Mouse (Mus musculus) heart, adult 9 months (tissue): Measurements from ENCODE around the gene Aif1l.
A peak's percentile ranks its signal among the peaks of the same experiment; 100 is the strongest.
"Not testable (repeated sequence)": the region's sequence is repeated elsewhere in the genome, so short reads cannot be mapped to it uniquely, and the experiment has no call there.

Experiments used
- DNase-seq, 2 experiments: peaks; one replicate each; pipeline ENCODE4 v3.0.0; 2022; ENCODE audit warnings: low spot score in 2 of 2

Gene Aif1l

GRCm38 (mm10) chr2:31950058-31950871, at the start of gene Aif1l:
Aif1l (plus strand) TSS chr2:31950139.
- peak; percentile 36 to 43 for DNase-seq

GRCm38 (mm10) chr2:31900932-31901331, 49.0 kb upstream of the Aif1l start:
- DNase-seq = no peak

- DNase-seq = no peak
Observed at GRCm38 (mm10) chr2:31901659-31902362, 48.1 kb upstream of the Aif1l start.

GRCm38 (mm10) chr2:31904089-31904488, 45.9 kb upstream of the Aif1l start:
- peak in 1 of 2 experiments; percentile 16 for DNase-seq

- DNase-seq = no peak
Observed at GRCm38 (mm10) chr2:31904622-31905021, 45.3 kb upstream of the Aif1l start.

GRCm38 (mm10) chr2:31905682-31906081, 44.3 kb upstream of the Aif1l start:
- DNase-seq = no peak

GRCm38 (mm10) chr2:31906407-31906806, 43.5 kb upstream of the Aif1l start:
- DNase-seq = no peak

- no peak for DNase-seq
Observed at GRCm38 (mm10) chr2:31912575-31912974, 37.4 kb upstream of the Aif1l start.

- not testable (repeated sequence) for DNase-seq
Observed at GRCm38 (mm10) chr2:31914213-31914612, 35.7 kb upstream of the Aif1l start.

- peak; percentile 41 to 53 for DNase-seq
Observed at GRCm38 (mm10) chr2:31915112-31915511, 34.8 kb upstream of the Aif1l start.

- DNase-seq = peak in 1 of 2 experiments; percentile 13
Observed at GRCm38 (mm10) chr2:31917636-31918035, 32.3 kb upstream of the Aif1l start.

GRCm38 (mm10) chr2:31923645-31924044, 26.3 kb upstream of the Aif1l start:
- DNase-seq = no peak

- no peak for DNase-seq
Observed at GRCm38 (mm10) chr2:31924811-31925210, 25.1 kb upstream of the Aif1l start.

- DNase-seq = no peak
Observed at GRCm38 (mm10) chr2:31925936-31926335, 24.0 kb upstream of the Aif1l start.

- DNase-seq = no peak
Observed at GRCm38 (mm10) chr2:31929664-31930063, 20.3 kb upstream of the Aif1l start.

GRCm38 (mm10) chr2:31934551-31934950, 15.4 kb upstream of the Aif1l start:
- DNase-seq = no peak

GRCm38 (mm10) chr2:31935054-31935453, 14.9 kb upstream of the Aif1l start:
- no peak for DNase-seq

- DNase-seq = no peak
Observed at GRCm38 (mm10) chr2:31938298-31938697, 11.6 kb upstream of the Aif1l start.

GRCm38 (mm10) chr2:31943011-31943410, 6.9 kb upstream of the Aif1l start:
- no peak for DNase-seq

- DNase-seq = no peak
Observed at GRCm38 (mm10) chr2:31945580-31945979, 4.4 kb upstream of the Aif1l start.

- DNase-seq = peak; percentile 71 to 81
Observed at GRCm38 (mm10) chr2:31948392-31948791, 1.5 kb upstream of the Aif1l start.

GRCm38 (mm10) chr2:31948801-31949200, 1.1 kb upstream of the Aif1l start:
- DNase-seq = no peak

- DNase-seq = no peak
Observed at GRCm38 (mm10) chr2:31950966-31951365, 1.0 kb downstream of the Aif1l start.
